Comparison of ENCODE assay signal across 14 mouse cellular contexts in the genomic region with DNA sequence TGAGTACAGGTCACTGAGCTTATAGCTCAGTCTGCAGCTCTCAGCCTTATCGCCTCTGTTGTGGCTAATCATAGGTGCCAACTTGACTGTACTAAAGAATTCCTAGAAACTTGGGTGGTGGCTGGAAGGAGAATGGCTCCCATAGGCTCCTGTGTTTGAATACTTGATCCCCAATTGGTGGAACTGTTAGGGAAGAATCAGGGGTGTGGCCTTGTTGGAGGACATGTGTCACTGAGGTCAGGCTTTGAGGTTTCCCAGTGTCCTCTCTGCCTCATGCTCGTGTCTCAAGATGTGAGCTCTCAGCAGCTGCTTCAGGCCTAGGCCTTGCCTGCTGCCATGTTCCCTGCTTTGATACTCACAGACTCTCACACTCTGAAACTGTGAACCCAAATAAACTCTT.
"Had no signal": no experiment of that assay in that cellular context is flagged by ENCODE, and none has a peak within 500 bp of the region (broad histone marks: within the 10 kb centered on the region; RNA-seq: fewer than 3 reads in every experiment).

No protein-coding gene starts in this region.

- H3K4me2 ChIP-seq: lung, embryonic 14.5 days; midbrain, embryonic 11.5 days; midbrain, embryonic 13.5 days; midbrain, embryonic 15.5 days; neural tube, embryonic 12.5 days had no signal

- ATAC-seq: midbrain, embryonic 13.5 days; midbrain, embryonic 15.5 days had no signal

- H3K9me3 ChIP-seq: midbrain, embryonic 13.5 days; midbrain, embryonic 15.5 days; neural tube, embryonic 12.5 days had no signal

- H3K4me3 ChIP-seq: megakaryocyte, embryonic 14.5 days; midbrain, embryonic 13.5 days; midbrain, embryonic 15.5 days; neural tube, embryonic 12.5 days had no signal

- H3K4me1 ChIP-seq: megakaryocyte, embryonic 14.5 days; midbrain, embryonic 13.5 days; midbrain, embryonic 15.5 days; neural tube, embryonic 12.5 days had no signal

- H3K36me3 ChIP-seq: midbrain, embryonic 13.5 days; midbrain, embryonic 15.5 days; neural tube, embryonic 12.5 days had no signal

- DNase-seq: lung, adult 18-20 months; lung, embryonic 14.5 days; lung, postnatal 14 days; lung, postnatal 36 days; right cerebral cortex, postnatal 14 days; thymus, adult 2 months; thymus, postnatal 25 days; thymus, postnatal 4 days had no signal

- H3K27me3 ChIP-seq: midbrain, embryonic 13.5 days; midbrain, embryonic 15.5 days; neural tube, embryonic 12.5 days had no signal

- H3K27ac ChIP-seq: macrophage; midbrain, embryonic 13.5 days; midbrain, embryonic 15.5 days; neural tube, embryonic 12.5 days had no signal

- H3K9ac ChIP-seq: lung, embryonic 14.5 days; midbrain, embryonic 13.5 days; midbrain, embryonic 15.5 days; neural tube, embryonic 12.5 days had no signal
